Mouse (Mus musculus) macrophage (primary cell): ENCODE results near the gene Kcnd3. TPM values are rescaled to one million over a fixed set of nuclear protein-coding genes. Genes with fewer than 3 reads are reported as not detected.

ENCODE experiments used
- polyA plus RNA-seq: library from polyadenylated mRNA; stranded (reverse); fragments of 250-400 nt; gene quantifications from 3 replicates; pipeline ENCODE4 v1.2.4, GENCODE M21; 2018; ENCODE audit warnings: inconsistent platforms

Kcnd3 gene
- polyA plus RNA-seq, 1 experiment from 2014 or later, result not detected

Other genes with a start within 250 kb of the Kcnd3 start
- 7.6 to 11.7 TPM (median 8.4 TPM) in 3 replicates for gene Ddx20, start 235.2 kb downstream of the Kcnd3 start, polyA plus RNA-seq